Mouse (Mus musculus): ENCODE data around the gene Rhobtb1.

- no peak for TF ChIP-seq CTCF (IDR thresholded peaks at IDR 0.05; ENCODE audit: low read depth)
- no peak for TF ChIP-seq EP300 (IDR thresholded peaks at IDR 0.05; ENCODE audit: low read depth)
Observed at GRCm38 (mm10) chr10:69180997-69181396, 29.8 kb downstream of the Rhobtb1 start.
